Mouse (Mus musculus) liver, embryonic 14.5 days (tissue): ENCODE data around the gene Hist2h2ab.

Source experiments
- CTCF ChIP-seq: IDR thresholded peaks from 2 replicates; pipeline ENCODE4 v1.5.1; 2016; ENCODE audit warnings: antibody characterized with exemption, low read depth, control low read depth
- EP300 ChIP-seq: IDR thresholded peaks from 2 replicates; pipeline ENCODE4 v1.6.1; 2016; ENCODE audit warnings: antibody characterized with exemption, low read depth

DNA sequence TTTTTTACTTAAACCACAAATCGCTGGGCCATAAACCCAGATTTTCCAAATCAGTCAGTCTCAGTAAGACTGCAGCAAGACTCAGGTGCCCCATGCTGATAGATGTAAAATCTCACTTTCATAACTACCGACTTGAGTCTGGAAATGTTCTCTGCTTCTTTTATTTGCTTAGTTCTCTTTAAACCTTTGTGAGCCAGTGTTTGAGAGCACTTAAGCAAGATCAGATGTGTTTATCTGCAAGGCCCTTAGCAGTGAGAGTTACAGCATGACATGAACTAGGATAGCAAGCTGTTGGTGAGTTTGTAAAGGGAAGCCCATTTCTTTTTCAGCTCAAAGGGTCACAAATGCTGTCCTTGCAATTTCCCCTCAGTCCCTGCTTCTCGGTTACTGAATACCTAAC is 37.5 kb downstream of the Hist2h2ab start:
- TF ChIP-seq CTCF (no peak), EP300 (no peak)
